Mouse (Mus musculus): ENCODE measurements around the gene Tns1.

GRCm38 (mm10) chr1:73963626-73964025, 160.6 kb downstream of the Tns1 start:
- TF ChIP-seq MAZ (IDR thresholded peaks at IDR 0.05; ENCODE audit: low read depth, low read length) (no peak), CTCF (IDR thresholded peaks at IDR 0.05 in 2 of 3, conservative IDR thresholded peaks at IDR 0.05 in 1 of 3; ENCODE audit: control insufficient read depth in 1 of 3, insufficient read depth in 1 of 3, low read depth in 2 of 3, low read length in 3 of 3, poor library complexity in 1 of 3, severe bottlenecking in 1 of 3) (no peak), POLR2A (IDR thresholded peaks at IDR 0.05; ENCODE audit: control insufficient read depth in 1 of 2, insufficient read depth in 1 of 2, low read depth in 1 of 2, low read length in 2 of 2, poor library complexity in 1 of 2) (no peak), EP300 (IDR thresholded peaks at IDR 0.05; ENCODE audit: low read depth in 1 of 2, low read length in 2 of 2) (no peak), GABPA (IDR thresholded peaks at IDR 0.05; ENCODE audit: low read depth, low read length) (no peak), ZNF384 (IDR thresholded peaks at IDR 0.05; ENCODE audit: low read depth, low read length) (no peak)
